Comparison of ENCODE assay signal across 8 mouse cellular contexts in the genomic region with DNA sequence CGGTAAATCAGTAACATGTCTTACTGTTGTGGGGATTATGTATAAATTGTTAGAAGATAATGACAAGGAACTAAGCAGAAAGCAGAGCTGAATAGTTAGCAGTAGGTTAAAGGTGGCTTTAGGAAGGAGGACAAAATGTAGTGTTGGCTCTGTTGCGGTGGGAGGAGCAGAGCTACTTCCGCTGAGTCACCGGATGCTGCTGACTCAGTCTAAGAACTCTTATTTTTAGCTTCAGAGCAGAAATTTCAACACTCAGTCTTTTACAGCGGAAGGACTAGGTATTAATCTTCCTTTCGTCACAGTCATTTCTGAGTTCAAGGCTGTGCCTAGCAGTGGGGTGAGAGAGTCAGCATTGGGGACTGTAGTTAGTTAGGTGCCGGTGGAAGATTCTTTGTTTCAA.
DNase-seq lines count a peak whose midpoint lies in the region; ATAC-seq and TF ChIP-seq lines count a peak whose summit lies in the region.

No protein-coding gene starts in this region.

- H3K36me3 ChIP-seq in intestine, embryonic 15.5 days: no peaks in the 10 kb centered on the region

- H3K27ac ChIP-seq in intestine, embryonic 15.5 days: no peak overlapping the region
- H3K27ac ChIP-seq in gastrocnemius, adult 2 months: no peak overlapping the region

- H3K9ac ChIP-seq in intestine, embryonic 15.5 days: no peak overlapping the region

- H3K4me2 ChIP-seq in intestine, embryonic 15.5 days (replicated peaks): no peak overlapping the region

- H3K4me3 ChIP-seq in intestine, embryonic 15.5 days (replicated peaks): no peak overlapping the region
- H3K4me3 ChIP-seq in gastrocnemius, adult 2 months: no peak overlapping the region

- intact Hi-C loops in gastrocnemius, adult 2 months (cut with DNase I): no loop called here

- ATAC-seq in CD4-positive, CD25-positive, alpha-beta regulatory T cell, adult 4 months: peak; percentile 100
- peak; percentile 56; the same call in 1 of the 2 replicates for ATAC-seq in intestine, embryonic 15.5 days
- peak; percentile 96 for ATAC-seq in neutrophil, adult 5-6 weeks (ENCODE audit: extremely low read depth, insufficient number of reproducible peaks, low FRiP score, poor library complexity, severe bottlenecking)

- H3K27me3 ChIP-seq in intestine, embryonic 15.5 days (replicated peaks): no peaks in the 10 kb centered on the region

- WGBS in intestine, embryonic 15.5 days: 78% methylated on average over 7 of the region's 7 CpGs

- no peaks in the 10 kb centered on the region for H3K9me3 ChIP-seq in intestine, embryonic 15.5 days

- peak; percentile 22 for DNase-seq in adrenal gland, adult 8-10 months
- DNase-seq in right cerebral cortex, postnatal 14 days: no peak
- DNase-seq in layer of hippocampus, adult 8-10 months (ENCODE audit: low spot score in 2 of 2): no peak
- DNase-seq in gastrocnemius, adult 2 months: no peak
- DNase-seq in gastrocnemius, adult 18-20 months (ENCODE audit: low spot score): no peak

- no peak for TF ChIP-seq CTCF in gastrocnemius, adult 2 months (IDR thresholded peaks at IDR 0.05)

- no peaks in the 10 kb centered on the region for H3K4me1 ChIP-seq in intestine, embryonic 15.5 days (replicated peaks)
